Mouse (Mus musculus) ES-Bruce4 (cell line): ENCODE measurements around the gene Cdc45. TPM values are rescaled to one million over a fixed set of nuclear protein-coding genes. Genes with fewer than 3 reads are reported as not detected.

Experiments used
- H3K27ac ChIP-seq: 2 replicates; pipeline ENCODE4 v1.5.1; 2012; ENCODE audit warnings: low read length, inconsistent platforms; ENCODE audit not compliant: insufficient read depth
- H3K27me3 ChIP-seq: 2 replicates; pipeline ENCODE4 v1.6.1; 2012; ENCODE audit warnings: mild to moderate bottlenecking, low read length, inconsistent platforms; ENCODE audit not compliant: control insufficient read depth, poor library complexity, insufficient read depth, severe bottlenecking
- H3K36me3 ChIP-seq: 2 replicates; pipeline ENCODE4 v1.6.1; 2012; ENCODE audit warnings: inconsistent platforms, mild to moderate bottlenecking, low read length, moderate library complexity; ENCODE audit not compliant: control insufficient read depth, poor library complexity, insufficient read depth, severe bottlenecking
- H3K4me1 ChIP-seq: one replicate; pipeline ENCODE4 v1.8.1; 2011; ENCODE audit warnings: low read length; ENCODE audit not compliant: control insufficient read depth, insufficient read depth
- H3K4me3 ChIP-seq: 2 replicates; pipeline ENCODE4 v1.5.1; 2011; ENCODE audit warnings: low read depth, mild to moderate bottlenecking, low read length
- H3K9ac ChIP-seq: 2 replicates; pipeline ENCODE4 v1.6.1; 2012; ENCODE audit warnings: low read depth, mild to moderate bottlenecking, inconsistent platforms; ENCODE audit not compliant: poor library complexity, severe bottlenecking
- H3K9me3 ChIP-seq: replicated peaks from 2 replicates; pipeline ENCODE4 v1.6.1; 2012; ENCODE audit warnings: mild to moderate bottlenecking, low read length, inconsistent platforms; ENCODE audit not compliant: control insufficient read depth, poor library complexity, insufficient read depth, severe bottlenecking
- CTCF ChIP-seq: IDR thresholded peaks from one replicate; pipeline ENCODE4 v1.8.1; 2011; ENCODE audit warnings: low read depth, low read length
- EP300 ChIP-seq: IDR thresholded peaks from 2 replicates; pipeline ENCODE4 v1.6.1; 2011; ENCODE audit warnings: low read depth, low read length; ENCODE audit not compliant: insufficient read depth
- POLR2A ChIP-seq: IDR thresholded peaks from one replicate; pipeline ENCODE4 v1.8.1; 2011; ENCODE audit warnings: low read length; ENCODE audit not compliant: insufficient read depth
- polyA plus RNA-seq: library from polyadenylated mRNA; stranded (reverse); fragments of >200 nt; gene quantifications from 2 replicates; pipeline ENCODE4 v1.2.4, GENCODE M21; 2011; ENCODE audit warnings: low read depth; ENCODE audit not compliant: missing spikeins, insufficient read depth, insufficient read length

The Cdc45 gene
- polyA plus RNA-seq, 1 experiment: 48.1 TPM

DNA sequence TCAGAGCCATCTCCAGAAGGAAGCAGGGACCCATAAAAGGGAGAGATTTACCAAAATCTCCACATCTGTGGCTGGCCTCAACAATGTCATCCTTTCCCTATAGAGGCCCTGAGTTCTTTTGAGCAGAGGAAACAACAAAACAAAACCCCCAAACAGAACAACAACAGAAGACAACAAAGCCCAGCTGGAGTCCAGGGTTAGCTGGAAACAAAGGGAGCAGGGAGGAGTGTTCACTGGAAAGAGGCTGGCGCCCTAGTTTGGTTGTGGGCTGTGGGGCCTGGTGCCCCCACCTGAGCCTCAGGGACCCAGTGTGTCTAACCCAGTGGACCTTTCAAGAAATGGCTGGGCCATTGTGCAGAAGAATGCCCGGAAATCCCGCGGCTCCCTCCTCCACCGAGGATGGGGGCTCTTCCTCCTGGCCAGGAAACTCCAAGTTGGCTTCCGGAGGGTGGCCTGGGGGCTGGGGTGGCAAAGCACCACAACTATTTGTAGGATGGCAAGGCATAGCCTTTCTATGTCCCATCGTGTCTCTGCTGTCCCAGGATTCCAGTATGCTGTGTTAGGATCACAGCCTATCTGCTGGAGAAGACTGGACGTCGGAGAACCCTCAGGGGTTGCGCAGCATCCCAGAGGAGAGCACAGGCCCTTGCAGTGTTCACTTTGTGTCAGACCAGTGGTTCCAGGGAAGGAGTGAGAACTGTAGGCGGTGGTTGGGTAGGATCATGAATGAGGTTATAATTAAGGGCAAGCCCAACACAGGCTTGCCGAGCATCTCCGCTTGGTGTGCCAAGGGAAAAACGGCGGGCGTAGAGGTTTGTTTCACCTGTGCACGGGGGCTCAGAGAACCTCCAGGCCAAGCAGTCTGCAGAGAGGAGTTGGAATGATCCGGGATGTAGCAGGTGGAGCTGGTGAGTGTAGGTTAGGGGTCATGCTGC is 35.9 kb downstream of the Cdc45 start:
- H3K9ac ChIP-seq: peak overlapping the region; percentile 47
- peak overlapping the region; percentile 60 for H3K4me3 ChIP-seq
- H3K27me3 ChIP-seq: no peaks in the 10 kb centered on the region
- no peaks in the 10 kb centered on the region for H3K9me3 ChIP-seq
- no peaks in the 10 kb centered on the region for H3K4me1 ChIP-seq
- H3K36me3 ChIP-seq: no peaks in the 10 kb centered on the region
- TF ChIP-seq POLR2A: no peak
- no peak for TF ChIP-seq EP300
- TF ChIP-seq CTCF: no peak
- no peak overlapping the region for H3K27ac ChIP-seq

- Histone ChIP-seq H3K27ac (no peak overlapping the region), H3K27me3 (no peaks in the 10 kb centered on the region), H3K9ac (no peak overlapping the region), H3K36me3 (no peaks in the 10 kb centered on the region), H3K4me3 (no peak overlapping the region), H3K9me3 (no peaks in the 10 kb centered on the region), H3K4me1 (no peaks in the 10 kb centered on the region)
- TF ChIP-seq CTCF (no peak), POLR2A (no peak), EP300 (no peak)
Observed at GRCm38 (mm10) chr16:18773936-18774335, 37.9 kb downstream of the Cdc45 start.

DNA sequence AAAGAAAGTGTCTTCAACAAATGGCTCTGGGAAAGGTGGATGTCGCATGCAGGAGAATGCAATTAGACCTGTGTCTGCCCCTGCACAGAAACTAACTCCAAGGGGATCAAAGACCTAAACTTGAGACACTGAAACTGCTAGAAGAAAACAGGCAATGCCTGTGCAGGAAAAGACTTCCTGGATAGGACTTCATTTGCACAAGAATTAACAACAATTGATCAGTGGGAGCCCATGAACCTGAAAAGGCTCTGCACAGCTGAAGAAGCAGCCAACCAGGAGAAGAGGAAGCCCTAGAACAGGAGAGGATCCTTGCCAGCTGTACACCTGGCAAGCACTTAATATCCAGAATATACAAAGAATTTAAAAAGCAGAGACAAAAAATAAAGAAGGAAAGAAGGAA is 42.3 kb downstream of the Cdc45 start:
- no peaks in the 10 kb centered on the region for H3K36me3 ChIP-seq
- no peaks in the 10 kb centered on the region for H3K4me1 ChIP-seq
- no peaks in the 10 kb centered on the region for H3K27me3 ChIP-seq
- TF ChIP-seq POLR2A (no peak), EP300 (no peak)
- no peaks in the 10 kb centered on the region for H3K9me3 ChIP-seq
- H3K9ac ChIP-seq: no peak overlapping the region
- H3K27ac ChIP-seq: no peak overlapping the region
- H3K4me3 ChIP-seq: no peak overlapping the region

- H3K27ac ChIP-seq: no peak overlapping the region
- H3K4me1 ChIP-seq: no peaks in the 10 kb centered on the region
- H3K9me3 ChIP-seq: no peaks in the 10 kb centered on the region
- no peak overlapping the region for H3K4me3 ChIP-seq
- no peaks in the 10 kb centered on the region for H3K27me3 ChIP-seq
- no peak for TF ChIP-seq CTCF
- no peak for TF ChIP-seq POLR2A
- no peak for TF ChIP-seq EP300
- H3K36me3 ChIP-seq: no peaks in the 10 kb centered on the region
- H3K9ac ChIP-seq: no peak overlapping the region
Observed at GRCm38 (mm10) chr16:18766390-18766789, 45.4 kb downstream of the Cdc45 start.

DNA sequence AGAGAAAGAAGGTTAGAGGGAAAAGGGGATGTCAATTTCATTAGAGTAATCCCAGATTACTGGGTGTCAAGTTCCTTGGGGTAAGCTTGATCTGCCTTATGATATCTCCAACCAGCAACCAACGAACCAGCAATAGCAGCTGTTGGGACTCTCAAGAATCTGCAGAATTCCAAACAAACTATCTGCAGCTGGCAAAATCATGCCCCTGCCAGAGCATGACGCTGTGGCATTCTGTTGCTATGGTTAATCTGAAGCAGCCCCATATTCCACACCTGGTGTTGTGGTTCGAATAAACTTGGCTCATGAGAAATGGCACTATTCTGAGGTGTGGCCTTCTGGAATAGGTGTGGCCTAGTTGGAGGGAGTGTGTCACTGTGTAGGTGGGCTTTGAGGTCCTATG is 48.8 kb downstream of the Cdc45 start:
- Histone ChIP-seq H3K4me3 (no peak overlapping the region), H3K36me3 (no peaks in the 10 kb centered on the region), H3K9ac (no peak overlapping the region), H3K4me1 (no peaks in the 10 kb centered on the region), H3K9me3 (no peaks in the 10 kb centered on the region), H3K27me3 (no peaks in the 10 kb centered on the region), H3K27ac (no peak overlapping the region)
- no peak for TF ChIP-seq EP300
- no peak for TF ChIP-seq CTCF
- TF ChIP-seq POLR2A: no peak

DNA sequence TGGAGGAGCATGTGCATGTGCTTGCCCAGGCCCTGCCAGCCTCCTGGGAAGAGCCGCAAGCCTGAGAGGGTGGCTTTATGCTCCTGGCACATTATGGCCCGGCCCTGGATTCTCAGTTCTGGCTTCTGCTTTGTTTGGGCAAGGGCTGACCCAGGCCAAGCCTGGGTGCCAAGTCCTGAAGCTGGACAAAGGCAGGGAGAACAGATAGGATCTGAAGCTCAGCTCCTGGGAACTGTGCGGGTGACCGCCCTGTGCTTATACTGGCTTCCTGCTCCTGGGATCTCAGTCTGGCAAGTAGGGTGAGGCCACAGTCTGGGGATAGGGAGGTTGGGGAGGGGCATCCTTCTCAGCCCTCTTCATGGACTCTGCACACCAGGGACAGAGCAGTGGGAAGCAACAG is 50.1 kb downstream of the Cdc45 start:
- H3K36me3 ChIP-seq: no peaks in the 10 kb centered on the region
- TF ChIP-seq CTCF (no peak), EP300 (no peak), POLR2A (no peak)
- no peak overlapping the region for H3K4me3 ChIP-seq
- no peaks in the 10 kb centered on the region; the same call in 1 of the 2 replicates for H3K9me3 ChIP-seq
- no peak overlapping the region for H3K9ac ChIP-seq
- H3K27me3 ChIP-seq: no peaks in the 10 kb centered on the region
- no peaks in the 10 kb centered on the region for H3K4me1 ChIP-seq
- H3K27ac ChIP-seq: no peak overlapping the region
